Mouse (Mus musculus) G1E (cell line): ENCODE measurements around the gene Ccsap.

Experiments
- CTCF ChIP-seq: IDR thresholded peaks from 2 replicates; pipeline ENCODE4 v1.5.1; 2012; ENCODE audit warnings: low read depth, low read length, inconsistent platforms, mixed read lengths
- GATA1 ChIP-seq: IDR thresholded peaks from 2 replicates; pipeline ENCODE4 v1.6.1; 2012; ENCODE audit warnings: borderline replicate concordance, low read length, inconsistent platforms, mixed read lengths
- GATA2 ChIP-seq: IDR thresholded peaks from 2 replicates; pipeline ENCODE4 v1.6.1; 2012; ENCODE audit warnings: low read depth, low read length, inconsistent platforms, borderline replicate concordance
- TAL1 ChIP-seq: conservative IDR thresholded peaks from 2 replicates; pipeline ENCODE4 v1.6.1; 2012; ENCODE audit warnings: low read depth, low read length, inconsistent platforms, mixed read lengths

DNA sequence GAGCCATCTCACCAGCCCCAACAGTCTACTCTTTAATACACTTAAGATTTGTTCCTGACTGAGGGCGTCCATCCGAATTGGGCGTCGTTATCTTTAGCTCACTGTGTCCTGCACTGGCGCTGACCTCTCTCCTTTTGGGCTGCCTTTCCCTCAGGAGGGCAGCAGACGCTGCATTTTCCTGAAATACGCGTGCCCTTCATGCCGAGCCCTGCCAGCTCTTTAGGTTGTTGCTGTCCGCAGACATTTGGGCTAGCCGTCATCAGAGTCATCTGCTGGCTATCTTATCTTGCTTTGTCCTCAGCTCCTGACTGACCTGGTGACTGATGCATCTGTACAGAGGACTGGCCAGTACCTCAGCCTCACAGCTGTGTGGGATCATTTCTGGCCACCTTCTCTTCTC is 44.7 kb downstream of the Ccsap start:
- TF ChIP-seq CTCF = no peak
- no peak for TF ChIP-seq GATA2
- TF ChIP-seq GATA1 = no peak
- TF ChIP-seq TAL1 = no peak
